Mouse (Mus musculus): Measurements from ENCODE around the gene Arap2. TPM values are rescaled to one million over a fixed set of nuclear protein-coding genes. Genes with fewer than 3 reads are reported as not detected.

Gene Arap2
- total RNA-seq, 2 experiments from 2014 or later: 64.7 to 73.6 TPM

DNA sequence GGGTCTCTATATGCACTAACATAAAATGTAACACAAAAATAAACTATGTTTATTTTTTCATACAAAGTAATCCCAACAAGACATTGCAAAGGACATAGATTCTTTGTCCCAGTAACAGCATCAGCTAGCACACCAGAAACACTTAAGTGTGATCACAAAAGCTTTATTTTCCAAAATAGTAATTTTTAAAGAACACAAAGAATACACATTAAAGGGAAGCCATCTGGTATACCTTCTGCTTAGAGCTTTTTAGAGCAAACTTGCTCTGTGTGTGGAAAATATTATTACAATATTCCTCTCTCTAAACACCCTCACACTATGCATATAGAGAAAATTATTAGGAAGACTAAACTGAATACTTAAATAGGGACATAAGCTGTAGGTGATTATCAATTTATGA lies 100.6 kb downstream of the Arap2 start:
- no peak for DNase-seq (ENCODE audit: extremely low spot score in 1 of 2, low spot score in 2 of 2)
- no peak overlapping the region for H3K27ac ChIP-seq
- TF ChIP-seq CTCF (IDR thresholded peaks at IDR 0.05): no peak
- H3K4me3 ChIP-seq: no peak overlapping the region
- intact Hi-C loops (cut with DNase I): no loop called here

DNA sequence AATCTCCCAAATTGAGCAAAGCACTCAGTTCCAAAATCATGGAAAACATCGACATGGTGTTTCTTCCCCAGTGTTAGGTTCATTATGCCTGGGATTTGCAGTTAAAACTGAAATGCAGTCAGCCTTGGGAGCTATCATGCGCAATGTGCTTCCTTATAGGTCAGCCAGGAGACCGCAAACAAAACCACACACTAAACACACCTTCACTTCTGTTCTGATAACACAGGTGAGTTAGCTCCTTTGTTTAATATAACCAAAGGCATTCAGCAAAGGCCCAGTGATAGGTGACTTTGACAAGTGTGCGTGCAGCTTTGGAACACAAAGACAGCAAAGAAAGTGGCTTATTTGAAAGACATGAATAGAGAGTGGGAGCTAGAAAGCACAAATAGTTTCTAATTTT lies 101.1 kb downstream of the Arap2 start:
- intact Hi-C loops (cut with DNase I): no loop called here
- TF ChIP-seq CTCF (IDR thresholded peaks at IDR 0.05): no peak
- Histone ChIP-seq H3K4me3 (no peak overlapping the region), H3K27ac (no peak overlapping the region; the same call in 1 of the 2 replicates)
- no peak for DNase-seq (ENCODE audit: extremely low spot score in 1 of 2, low spot score in 2 of 2)

DNA sequence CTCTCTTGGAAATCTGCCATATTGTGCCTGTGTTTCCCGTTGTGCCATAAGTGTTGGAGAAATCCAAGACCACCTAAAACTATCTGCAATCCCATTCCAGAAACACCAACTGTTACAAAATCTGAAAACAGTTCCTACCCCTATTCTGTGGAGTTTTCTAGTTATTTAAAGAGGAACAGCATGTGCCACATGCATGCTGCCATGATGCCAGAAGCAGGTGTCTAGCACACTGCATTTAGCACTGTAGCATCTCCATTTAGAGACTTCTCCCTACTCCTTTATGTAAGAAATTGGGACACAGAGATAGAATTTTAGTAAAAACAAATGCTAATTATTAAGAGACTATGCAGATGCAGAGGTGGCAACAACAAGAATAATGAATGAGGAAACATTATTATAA lies 102.8 kb downstream of the Arap2 start:
- no peak for TF ChIP-seq CTCF (IDR thresholded peaks at IDR 0.05)
- DNase-seq (ENCODE audit: extremely low spot score in 1 of 2, low spot score in 2 of 2): no peak
- peak overlapping the region; percentile 60; the same call in 1 of the 2 replicates for H3K27ac ChIP-seq
- intact Hi-C loops (cut with DNase I): no loop called here
- H3K4me3 ChIP-seq: no peak overlapping the region

DNA sequence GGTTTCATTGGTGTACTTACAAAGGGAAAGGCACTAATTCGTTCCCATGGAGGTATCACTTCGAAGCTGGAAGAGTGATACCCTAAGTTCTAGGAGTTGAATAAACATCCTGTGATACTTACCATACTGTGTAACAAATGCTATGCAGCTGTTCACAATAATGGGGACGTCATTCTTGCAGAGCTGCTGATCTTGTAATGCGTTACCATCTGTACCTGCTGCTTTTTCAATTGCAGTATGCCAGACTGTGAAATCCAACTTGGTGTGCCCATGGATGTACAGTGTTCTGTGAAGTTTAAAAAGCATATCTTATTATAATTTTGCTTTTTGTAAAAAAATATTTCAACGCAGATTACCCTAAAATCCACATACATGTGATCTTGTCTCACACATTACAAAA lies 112.0 kb downstream of the Arap2 start:
- H3K27ac ChIP-seq: no peak overlapping the region
- H3K4me3 ChIP-seq: no peak overlapping the region
- intact Hi-C loops (cut with DNase I): no loop called here
- no peak for TF ChIP-seq CTCF (IDR thresholded peaks at IDR 0.05)
- DNase-seq (ENCODE audit: extremely low spot score in 1 of 2, low spot score in 2 of 2): no peak

DNA sequence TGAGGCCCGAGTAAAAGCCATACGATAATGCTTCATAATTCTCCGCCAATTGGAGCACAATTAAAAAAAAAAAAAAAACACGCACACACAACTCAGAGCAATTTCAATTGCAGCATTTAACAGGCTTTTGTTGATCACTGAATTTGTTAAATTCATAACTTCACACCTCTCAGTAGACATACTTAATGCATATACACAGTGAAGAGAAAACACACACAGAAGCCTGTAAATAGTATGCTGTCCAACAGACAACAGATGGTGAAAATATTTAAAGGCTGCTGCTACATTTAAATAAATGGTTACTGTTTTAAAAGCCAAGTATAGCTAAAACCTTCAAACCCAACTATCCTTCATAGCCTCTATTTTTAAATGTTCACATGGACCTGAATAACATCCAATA lies 123.6 kb downstream of the Arap2 start:
- H3K27ac ChIP-seq: no peak overlapping the region
- no peak for DNase-seq (ENCODE audit: extremely low spot score in 1 of 2, low spot score in 2 of 2)
- TF ChIP-seq CTCF (IDR thresholded peaks at IDR 0.05): no peak
- H3K4me3 ChIP-seq: no peak overlapping the region
- intact Hi-C loops (cut with DNase I): no loop called here

DNA sequence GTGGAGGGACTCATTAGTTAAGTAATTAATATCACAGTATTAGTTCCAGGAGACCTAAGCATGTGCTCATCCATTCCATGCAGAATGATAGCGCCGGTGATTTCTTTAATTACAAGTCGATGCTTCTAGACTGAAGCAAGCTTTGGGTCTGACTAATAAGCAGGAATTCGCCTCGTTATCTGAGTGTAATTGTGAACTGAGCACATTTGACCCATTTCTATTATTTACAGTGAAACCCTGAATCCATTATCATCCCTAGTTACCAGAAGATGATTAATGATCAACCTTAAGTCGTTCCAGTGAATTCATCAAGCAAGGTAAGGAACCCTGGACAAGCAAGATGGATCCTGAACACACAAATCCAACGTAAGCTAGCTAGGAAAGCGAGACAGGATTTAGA lies 125.5 kb downstream of the Arap2 start:
- Histone ChIP-seq H3K27ac (no peak overlapping the region), H3K4me3 (no peak overlapping the region)
- TF ChIP-seq CTCF (IDR thresholded peaks at IDR 0.05): no peak
- intact Hi-C loops (cut with DNase I): no loop called here
- no peak for DNase-seq (ENCODE audit: extremely low spot score in 1 of 2, low spot score in 2 of 2)

DNA sequence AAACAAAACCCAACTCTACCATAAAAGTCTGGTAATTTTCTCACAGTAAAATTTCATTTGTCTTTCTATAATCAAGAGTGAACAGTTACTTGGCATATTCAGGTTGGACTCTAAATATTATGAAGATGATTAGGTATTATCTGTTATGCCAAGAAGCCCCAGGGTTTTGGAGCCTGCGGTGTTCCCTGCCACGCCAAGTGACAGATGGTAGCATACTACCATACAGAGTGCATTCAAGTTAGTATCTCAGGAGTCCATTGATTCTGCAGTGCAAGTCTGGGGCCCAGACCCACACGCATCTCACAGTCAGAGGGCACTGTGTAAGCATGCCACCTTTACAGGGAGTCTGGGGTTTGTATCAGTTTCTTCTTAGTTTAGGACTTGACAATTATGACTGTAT lies 129.6 kb downstream of the Arap2 start:
- no peak for DNase-seq (ENCODE audit: extremely low spot score in 1 of 2, low spot score in 2 of 2)
- Histone ChIP-seq H3K27ac (no peak overlapping the region), H3K4me3 (no peak overlapping the region)
- TF ChIP-seq CTCF (IDR thresholded peaks at IDR 0.05): peak; percentile 16
- intact Hi-C loops (cut with DNase I): no loop called here

DNA sequence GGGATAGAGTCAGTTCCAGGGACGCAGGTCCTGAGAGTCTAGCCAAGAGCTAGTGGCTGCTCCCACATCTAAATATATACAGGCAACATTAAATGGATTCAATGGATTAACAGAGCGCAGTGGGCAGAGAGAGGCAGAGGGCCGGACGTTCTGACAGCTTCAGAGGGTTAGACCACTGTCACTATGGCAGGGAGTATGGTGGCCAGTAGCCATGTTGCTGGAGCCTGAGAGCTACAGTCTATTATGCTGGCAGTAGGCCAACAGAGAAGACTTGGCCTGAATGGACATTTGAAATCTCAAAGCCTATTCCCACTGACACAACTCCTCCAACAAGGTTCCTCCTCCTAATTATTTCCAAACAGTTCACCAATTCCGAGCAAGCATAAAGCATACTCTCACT lies 137.1 kb downstream of the Arap2 start:
- Histone ChIP-seq H3K4me3 (no peak overlapping the region), H3K27ac (no peak overlapping the region)
- no peak for TF ChIP-seq CTCF (IDR thresholded peaks at IDR 0.05)
- DNase-seq (ENCODE audit: extremely low spot score in 1 of 2, low spot score in 2 of 2): no peak
- intact Hi-C loops (cut with DNase I): no loop called here

DNA sequence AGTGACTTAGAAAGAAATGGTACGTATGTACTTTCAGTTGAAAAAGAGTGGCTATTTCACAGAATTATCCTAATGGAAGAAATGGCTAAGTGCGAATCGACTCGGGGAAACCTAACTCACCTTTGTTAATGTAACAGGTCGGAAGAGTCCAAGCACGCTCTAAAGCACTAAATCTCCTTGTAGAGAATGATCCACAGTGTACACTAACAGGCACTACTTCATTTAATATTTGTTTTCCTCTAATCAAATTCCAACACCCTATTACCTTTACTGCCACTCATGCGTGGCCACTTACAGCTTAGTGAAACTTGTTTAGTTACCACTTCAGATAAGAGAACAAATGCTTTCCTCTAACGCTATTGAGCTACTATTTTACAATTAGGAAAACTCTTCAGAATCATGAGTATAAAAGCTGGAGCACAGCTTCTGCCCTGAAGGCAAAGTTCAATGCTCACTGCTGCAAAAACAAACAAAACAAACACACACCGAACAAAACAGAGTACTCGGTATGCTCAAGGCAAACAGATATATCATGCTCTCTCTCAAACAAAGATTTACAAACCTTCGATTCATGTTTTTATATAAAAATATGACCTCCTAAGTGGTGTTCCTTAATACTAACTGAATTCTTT lies 143.0 kb downstream of the Arap2 start:
- intact Hi-C loops (cut with DNase I): no loop called here
- no peak for TF ChIP-seq CTCF (IDR thresholded peaks at IDR 0.05)
- Histone ChIP-seq H3K27ac (no peak overlapping the region), H3K4me3 (no peak overlapping the region)
- no peak for DNase-seq (ENCODE audit: extremely low spot score in 1 of 2, low spot score in 2 of 2)

DNA sequence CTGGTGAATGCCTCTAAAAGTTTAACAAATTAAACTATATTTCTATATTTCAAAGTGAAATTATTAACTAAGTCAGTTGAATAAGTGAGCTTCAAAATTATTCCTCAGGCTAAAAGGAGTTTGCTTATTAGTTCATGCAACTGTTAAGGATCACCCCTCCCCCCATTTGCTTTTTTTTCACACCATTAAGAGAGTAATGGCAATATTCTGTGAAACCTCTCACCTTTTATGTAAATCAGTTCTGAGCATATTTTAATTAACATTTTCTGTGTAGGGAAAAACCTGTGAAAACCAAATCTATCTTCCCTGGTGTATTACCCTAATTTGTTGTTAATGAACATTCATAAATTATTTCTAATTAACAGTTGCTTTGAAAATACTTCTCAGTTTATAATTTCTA lies 147.7 kb downstream of the Arap2 start:
- H3K27ac ChIP-seq: no peak overlapping the region
- DNase-seq (ENCODE audit: extremely low spot score in 1 of 2, low spot score in 2 of 2): no peak
- intact Hi-C loops (cut with DNase I): no loop called here
- no peak overlapping the region for H3K4me3 ChIP-seq
- TF ChIP-seq CTCF (IDR thresholded peaks at IDR 0.05): no peak

DNA sequence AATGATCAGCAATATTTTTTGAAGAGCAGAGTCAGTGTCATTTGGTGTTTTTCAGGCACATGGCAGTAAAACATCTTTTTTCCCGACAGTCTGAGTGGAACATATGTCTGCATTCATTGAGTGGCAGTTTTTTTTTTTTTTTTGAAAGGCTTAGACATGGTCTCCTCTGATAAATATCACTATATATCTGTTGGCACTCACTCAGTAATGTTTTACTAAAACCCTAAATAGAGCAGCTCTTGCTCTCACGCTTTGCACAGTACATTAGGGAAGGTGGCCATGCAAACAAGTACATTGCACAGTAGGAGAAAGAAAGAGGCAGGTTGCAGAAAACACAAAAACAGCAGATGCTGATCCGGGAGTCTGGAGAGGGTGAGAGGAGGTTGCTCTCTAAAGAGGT lies 154.0 kb downstream of the Arap2 start:
- Histone ChIP-seq H3K4me3 (no peak overlapping the region), H3K27ac (no peak overlapping the region)
- DNase-seq (ENCODE audit: extremely low spot score in 1 of 2, low spot score in 2 of 2): no peak
- intact Hi-C loops (cut with DNase I): no loop called here
- TF ChIP-seq CTCF (IDR thresholded peaks at IDR 0.05): no peak

DNA sequence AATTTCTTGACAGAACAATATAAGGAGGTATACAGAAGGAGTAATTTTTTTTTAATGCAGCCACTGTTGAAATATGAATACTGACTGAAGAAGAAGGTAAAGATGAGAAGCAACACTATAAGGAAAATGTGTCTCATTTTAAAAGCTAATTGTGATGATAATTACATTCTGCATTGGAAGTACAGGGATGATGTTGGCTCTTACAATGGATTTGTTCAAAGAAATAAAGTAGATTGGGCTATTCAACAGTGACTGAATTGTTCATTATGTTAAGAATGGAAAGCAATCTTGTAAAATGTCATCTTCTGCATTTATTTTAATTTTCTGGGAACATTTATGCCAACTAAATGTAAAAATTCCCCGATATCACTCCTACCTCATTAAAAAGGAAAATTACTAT lies 178.6 kb downstream of the Arap2 start:
- intact Hi-C loops (cut with DNase I): no loop called here
- no peak for DNase-seq (ENCODE audit: extremely low spot score in 1 of 2, low spot score in 2 of 2)
- Histone ChIP-seq H3K4me3 (no peak overlapping the region), H3K27ac (no peak overlapping the region)
- no peak for TF ChIP-seq CTCF (IDR thresholded peaks at IDR 0.05)

DNA sequence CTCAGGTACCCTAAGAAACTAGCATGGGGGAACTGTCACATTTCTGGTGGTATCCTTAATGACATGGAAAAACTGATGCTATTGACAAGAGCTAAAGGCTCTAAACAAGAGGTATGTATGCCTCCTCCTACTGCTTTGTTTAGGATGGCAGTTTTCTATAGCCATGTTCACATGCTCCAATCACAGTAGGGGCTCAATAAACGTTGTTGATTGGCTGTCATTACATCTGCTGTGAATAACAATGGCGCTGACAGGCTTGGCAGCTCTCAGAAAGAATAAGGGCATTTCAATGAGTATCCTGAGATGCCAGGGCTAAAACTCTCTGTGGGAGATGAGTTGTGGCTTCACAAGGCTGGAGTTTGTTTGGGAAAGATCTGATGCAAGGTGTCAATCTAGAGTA lies 183.3 kb downstream of the Arap2 start:
- Histone ChIP-seq H3K4me3 (no peak overlapping the region), H3K27ac (no peak overlapping the region)
- DNase-seq (ENCODE audit: extremely low spot score in 1 of 2, low spot score in 2 of 2): no peak
- intact Hi-C loops (cut with DNase I): no loop called here
- TF ChIP-seq CTCF (IDR thresholded peaks at IDR 0.05): no peak

Data from left cerebral cortex, adult 2 months (tissue).